ENCODE assay signal across 30 mouse cellular contexts in the genomic region with DNA sequence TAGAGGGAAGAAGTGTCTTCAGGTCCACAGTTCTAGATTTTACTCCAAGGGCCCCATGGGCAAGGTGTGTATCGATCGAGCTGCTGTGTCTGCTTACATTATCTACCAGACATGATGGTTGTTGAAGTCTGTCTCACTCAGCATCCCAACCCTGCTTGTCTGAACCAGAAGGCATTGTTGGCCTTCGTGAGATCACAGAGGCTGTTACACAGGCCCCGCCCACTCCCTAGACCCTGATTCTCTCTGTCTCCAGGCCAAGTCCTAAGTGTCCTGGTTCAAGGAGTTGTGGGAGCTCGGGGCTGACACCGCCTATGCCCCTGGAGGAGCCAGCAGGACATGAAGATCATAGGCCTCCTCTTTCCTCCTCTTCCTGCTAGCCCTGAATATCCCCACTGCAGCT. TPM values are rescaled to one million over a fixed set of nuclear protein-coding genes. Genes with fewer than 3 reads are reported as not detected.
"Had no signal": no experiment of that assay in that cellular context is flagged by ENCODE, and none has a peak within 500 bp of the region (broad histone marks: within the 10 kb centered on the region; RNA-seq: fewer than 3 reads in every experiment).

Slfnl1 (plus strand) TSS at position 246 of the 400 bp plus-strand sequence.

- H3K9me3 ChIP-seq: heart, embryonic 12.5 days; hindbrain, embryonic 13.5 days; hindbrain, embryonic 15.5 days; kidney, embryonic 15.5 days; limb, embryonic 13.5 days; limb, embryonic 15.5 days; liver, embryonic 12.5 days had no signal

- H3K27me3 ChIP-seq: heart, embryonic 12.5 days; hindbrain, embryonic 13.5 days; hindbrain, embryonic 15.5 days; kidney, embryonic 15.5 days; limb, embryonic 13.5 days; limb, embryonic 15.5 days; liver, embryonic 12.5 days had no signal

- H3K4me1 ChIP-seq: heart, embryonic 12.5 days; hindbrain, embryonic 13.5 days; hindbrain, embryonic 15.5 days; kidney, embryonic 15.5 days; limb, embryonic 13.5 days; limb, embryonic 15.5 days; liver, embryonic 12.5 days had no signal

- H3K27ac ChIP-seq: hindbrain, embryonic 13.5 days; hindbrain, embryonic 15.5 days; hindbrain, postnatal 0 days; kidney, embryonic 15.5 days; kidney, postnatal 0 days; limb, embryonic 13.5 days; limb, embryonic 15.5 days; liver, embryonic 12.5 days; liver, embryonic 14.5 days had no signal

- H3K4me3 ChIP-seq: heart, embryonic 12.5 days; hindbrain, embryonic 13.5 days; hindbrain, embryonic 15.5 days; kidney, embryonic 15.5 days; limb, embryonic 13.5 days; limb, embryonic 15.5 days; liver, embryonic 12.5 days had no signal

- DNase-seq: gastrocnemius, postnatal 14 days; gastrocnemius, postnatal 36 days; heart, adult 18-20 months; heart, postnatal 14 days; heart, postnatal 36 days; kidney, adult 11 months; kidney, adult 2 months; kidney, adult 9 months; kidney, postnatal 14 days; kidney, postnatal 36 days; layer of hippocampus, adult 9-11 months; layer of hippocampus, postnatal 36 days; left cerebral cortex, postnatal 4 days had no signal

RNA-seq across cellular contexts. Expression of gene Slfnl1, which starts in this region (rescaled TPM):
- total RNA-seq: gastrocnemius, postnatal 14 days; heart, adult 18-20 months; heart, postnatal 36 days; hematopoietic stem cell, adult 5-6 weeks; left cerebral cortex, postnatal 25 days; liver, adult 2 months had no signal
- polyA plus RNA-seq: heart, embryonic 12.5 days; heart, embryonic 14.5 days; hindbrain, embryonic 13.5 days; hindbrain, postnatal 0 days; intestine, embryonic 14.5 days; intestine, embryonic 16.5 days; kidney, embryonic 15.5 days; kidney, postnatal 0 days; limb, embryonic 11.5 days; limb, embryonic 13.5 days; limb, embryonic 15.5 days; liver, embryonic 12.5 days; liver, embryonic 14.5 days had no signal
